Mouse (Mus musculus): Measurements from ENCODE around the gene Endod1.
A peak's percentile ranks its signal among the peaks of the same experiment; 100 is the strongest.
"Not testable (repeated sequence)": the region's sequence is repeated elsewhere in the genome, so short reads cannot be mapped to it uniquely, and the experiment has no call there.

Endod1 gene

GRCm38 (mm10) chr9:14379769-14380385, 1.4 kb downstream of the Endod1 start:
- no peak for DNase-seq

- no peak for DNase-seq
These were observed 3.2 kb downstream of the Endod1 start for GRCm38 (mm10) chr9:14378151-14378550.

DNA sequence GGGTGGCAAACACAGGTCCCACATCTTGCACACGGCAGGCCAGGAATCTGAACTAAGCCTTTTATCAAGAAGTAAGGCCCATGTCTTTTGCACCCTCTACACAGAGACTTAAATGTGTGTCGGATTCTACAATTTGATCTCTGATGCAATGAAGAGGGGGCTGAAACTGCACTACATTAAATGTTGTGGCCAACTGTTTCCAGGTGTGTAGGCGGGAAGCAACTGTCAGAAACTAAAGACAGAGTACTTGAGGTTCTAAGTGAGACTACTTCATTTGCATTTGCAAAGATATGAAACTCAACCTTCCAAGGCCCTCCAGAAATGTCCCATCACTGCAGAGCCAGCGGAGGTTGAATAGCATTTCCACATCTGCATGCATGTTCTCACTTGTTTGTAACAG, 5.2 kb downstream of the Endod1 start:
- DNase-seq = no peak

GRCm38 (mm10) chr9:14372440-14372839, 8.9 kb downstream of the Endod1 start:
- DNase-seq = no peak

- DNase-seq = no peak
These were observed 12.0 kb downstream of the Endod1 start for GRCm38 (mm10) chr9:14369271-14369670.

- DNase-seq = no peak
These were observed 13.5 kb downstream of the Endod1 start for GRCm38 (mm10) chr9:14367850-14368249.

GRCm38 (mm10) chr9:14365481-14366125, 15.7 kb downstream of the Endod1 start:
- no peak for DNase-seq

GRCm38 (mm10) chr9:14364719-14365118, 16.6 kb downstream of the Endod1 start:
- DNase-seq = no peak

DNA sequence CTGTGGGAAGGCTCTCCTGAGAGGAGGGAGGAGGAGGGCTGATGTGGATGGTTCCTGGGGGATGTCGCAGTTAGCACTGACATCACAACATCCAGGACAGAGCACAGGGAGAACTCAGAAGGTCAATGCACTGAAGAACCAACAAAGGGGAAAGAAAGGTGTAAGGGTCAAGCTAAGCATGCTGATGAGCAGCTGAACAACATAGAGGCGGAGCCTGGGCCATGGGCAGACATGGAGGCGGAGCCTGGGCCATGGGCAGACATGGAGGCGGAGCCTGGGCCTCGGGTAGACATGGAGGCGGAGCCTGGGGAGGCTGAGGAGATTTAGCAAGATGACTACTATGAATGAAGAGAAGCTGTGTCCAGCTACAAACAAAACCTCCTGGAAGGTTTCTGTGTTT, 17.8 kb downstream of the Endod1 start:
- no peak for DNase-seq

GRCm38 (mm10) chr9:14362068-14362768, 19.1 kb downstream of the Endod1 start:
- DNase-seq = no peak

- DNase-seq = peak in 1 of 2 experiments; percentile 31
These were observed 24.3 kb downstream of the Endod1 start for GRCm38 (mm10) chr9:14357033-14357432.

DNA sequence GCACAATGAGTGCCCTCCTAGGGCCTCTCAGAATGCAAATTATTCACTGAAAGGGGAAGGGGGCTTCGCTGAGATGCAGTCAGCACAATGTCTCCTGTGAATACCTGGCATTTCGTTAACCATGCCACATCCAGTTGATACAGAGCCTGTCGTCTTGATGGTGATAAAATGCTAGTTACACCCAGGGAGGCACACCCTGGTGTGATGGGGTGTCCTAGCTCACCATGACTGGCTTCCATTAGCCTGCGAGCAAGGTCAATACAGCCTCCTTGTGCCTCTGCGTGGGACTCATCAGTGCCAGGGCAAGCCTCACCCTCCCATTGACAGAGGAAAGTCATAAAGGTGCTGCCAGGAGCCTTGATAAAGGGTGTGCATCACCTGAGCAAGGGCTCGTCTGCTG, 26.5 kb downstream of the Endod1 start:
- DNase-seq = no peak

- DNase-seq = no peak
These were observed 29.0 kb downstream of the Endod1 start for GRCm38 (mm10) chr9:14352337-14352736.

GRCm38 (mm10) chr9:14350787-14351186, 30.5 kb downstream of the Endod1 start:
- no peak for DNase-seq

GRCm38 (mm10) chr9:14349380-14349779, 31.9 kb downstream of the Endod1 start:
- DNase-seq = no peak

DNA sequence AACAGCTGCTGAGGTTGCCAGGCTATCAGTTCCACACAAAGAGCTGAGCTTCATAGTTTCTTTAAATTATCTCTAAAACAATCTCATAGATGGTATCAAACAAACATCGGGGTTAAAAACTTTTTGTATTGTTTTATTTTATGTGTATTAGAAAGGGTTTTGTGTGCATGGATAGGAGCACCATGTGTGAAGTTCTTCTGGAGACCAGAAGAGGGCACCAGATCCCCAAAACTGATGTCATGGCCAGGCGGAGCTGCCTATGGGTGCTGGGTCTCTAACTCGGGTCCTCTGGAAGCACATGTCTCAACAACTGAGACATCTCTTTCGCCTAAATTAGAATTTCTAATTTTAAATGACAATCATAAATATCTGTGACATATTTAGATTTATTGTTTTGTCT, 32.9 kb downstream of the Endod1 start:
- peak; percentile 21 to 37 for DNase-seq

DNA sequence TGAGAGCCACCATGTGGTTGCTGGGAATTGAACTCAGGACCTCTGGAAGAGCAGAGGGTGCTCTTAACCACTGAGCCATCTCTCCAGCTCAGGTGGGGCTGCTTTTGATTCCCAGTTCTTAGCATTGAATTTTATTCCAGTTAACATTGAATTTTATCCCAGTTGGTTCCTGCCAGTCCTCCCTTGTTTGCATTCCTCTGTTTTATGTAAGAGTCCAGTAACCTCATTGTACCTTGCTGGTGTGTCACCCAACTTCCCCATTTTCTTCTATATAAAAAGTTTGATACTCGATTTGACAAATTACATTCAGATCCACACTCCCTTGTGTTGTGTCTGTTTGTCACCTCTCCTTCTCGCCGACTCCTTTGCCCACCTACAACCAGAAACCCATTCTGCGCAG, 35.4 kb downstream of the Endod1 start:
- DNase-seq = not testable (repeated sequence)

DNA sequence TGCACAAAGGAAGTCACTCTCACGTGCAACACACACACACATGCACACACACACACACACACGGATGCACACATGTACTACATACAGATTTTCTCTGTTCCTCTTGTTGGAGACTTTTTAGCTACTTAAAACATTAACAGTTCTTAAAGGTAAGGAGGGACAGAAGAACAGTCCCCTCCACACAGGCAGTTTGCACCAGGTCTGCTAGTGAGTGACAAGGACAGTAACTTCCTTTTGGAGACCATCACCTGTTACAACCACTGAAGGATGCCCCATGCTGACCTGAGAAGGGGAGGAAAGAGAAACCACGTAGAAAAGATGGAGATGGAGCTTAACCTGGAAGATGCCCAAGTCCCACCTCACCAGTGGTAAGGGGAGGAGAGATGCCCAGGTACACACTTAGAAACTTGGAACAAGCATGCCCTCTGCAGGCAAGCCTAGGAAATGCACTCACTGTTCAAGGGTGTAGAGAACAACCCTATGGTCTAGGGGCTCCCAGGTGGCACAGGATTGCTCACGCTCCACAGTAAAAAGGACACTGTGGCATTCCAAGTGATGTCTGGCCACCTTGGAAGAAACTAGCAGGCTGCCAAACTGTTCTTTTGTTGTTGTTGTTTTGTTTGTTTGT, 39.2 kb downstream of the Endod1 start:
- peak; percentile 88 to 93 for DNase-seq

DNA sequence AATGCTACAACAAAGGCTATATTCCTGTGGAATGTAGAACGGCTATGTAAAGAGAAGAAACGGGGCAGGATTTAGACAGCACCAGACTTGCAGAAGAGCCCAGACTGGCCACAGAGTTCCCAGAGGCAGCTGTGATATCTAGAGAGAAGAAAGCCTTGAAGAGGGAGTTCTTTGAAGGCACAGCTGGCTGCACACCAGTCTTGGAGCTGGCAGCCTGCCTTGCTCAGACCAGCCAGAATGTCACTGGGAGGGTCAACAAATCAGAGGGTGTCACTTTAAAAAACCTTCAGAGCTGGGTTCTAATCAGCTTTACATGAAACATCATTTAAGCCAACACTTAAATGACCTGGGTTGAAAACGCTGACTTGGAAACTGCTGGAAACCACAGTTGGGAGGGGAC, 42.6 kb downstream of the Endod1 start:
- DNase-seq = no peak

DNA sequence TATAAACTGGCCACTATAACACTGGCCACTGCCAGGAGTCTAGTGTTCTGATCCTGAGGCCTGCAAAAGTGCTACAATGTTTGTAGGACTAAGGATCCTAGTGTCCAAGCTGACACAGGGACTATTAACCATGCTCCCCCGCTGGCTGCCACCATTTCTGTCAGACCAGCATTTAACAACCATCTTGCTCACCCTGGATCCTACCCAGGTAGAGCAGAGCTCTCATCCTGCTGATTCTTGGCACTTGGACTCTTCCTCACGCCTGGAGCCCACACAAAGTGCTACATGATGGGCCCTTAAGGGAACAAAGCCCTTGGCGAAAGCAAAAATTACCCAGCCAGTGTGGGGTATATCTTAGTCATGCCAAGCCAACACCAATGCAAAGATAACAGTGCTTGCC, 44.4 kb downstream of the Endod1 start:
- DNase-seq = peak; percentile 50 to 68

DNA sequence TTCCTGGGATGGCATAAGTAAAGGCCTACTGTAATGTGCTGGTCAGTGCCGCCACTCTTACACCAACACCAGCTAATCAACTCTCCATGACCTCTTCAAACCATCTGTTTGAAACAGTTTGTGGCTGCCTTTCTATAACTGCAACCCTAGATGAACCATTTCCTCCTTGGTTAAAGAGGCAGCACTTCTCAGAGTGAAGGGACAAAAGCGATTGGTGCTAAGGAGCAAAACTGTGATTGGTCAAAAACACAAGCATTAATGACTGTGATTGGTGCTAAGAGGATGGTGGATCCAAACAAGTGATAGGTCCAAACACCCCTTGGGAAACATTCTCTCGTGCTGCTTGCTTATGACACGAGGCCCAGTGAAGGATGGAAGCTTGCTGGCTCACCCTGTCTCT, 45.5 kb downstream of the Endod1 start:
- no peak for DNase-seq

DNA sequence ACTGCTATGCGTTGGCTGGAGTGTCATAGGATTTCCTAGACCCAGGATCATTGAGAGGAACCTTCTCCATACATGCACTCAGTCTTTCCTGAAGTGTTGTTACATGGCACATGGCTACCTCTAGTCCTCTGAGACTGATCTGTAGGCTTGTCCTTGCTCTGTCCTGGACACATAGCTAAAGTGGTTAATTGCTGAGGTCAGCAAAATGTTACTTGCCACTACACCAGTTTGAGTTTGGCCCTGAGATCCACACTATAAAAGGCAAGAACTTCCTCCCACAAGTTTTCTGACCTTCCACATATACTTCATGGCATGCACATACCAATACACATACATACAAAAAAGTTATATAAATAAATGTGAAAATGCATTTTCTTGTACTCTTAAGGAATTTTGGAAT, 64.7 kb downstream of the Endod1 start:
- no peak for DNase-seq

DNA sequence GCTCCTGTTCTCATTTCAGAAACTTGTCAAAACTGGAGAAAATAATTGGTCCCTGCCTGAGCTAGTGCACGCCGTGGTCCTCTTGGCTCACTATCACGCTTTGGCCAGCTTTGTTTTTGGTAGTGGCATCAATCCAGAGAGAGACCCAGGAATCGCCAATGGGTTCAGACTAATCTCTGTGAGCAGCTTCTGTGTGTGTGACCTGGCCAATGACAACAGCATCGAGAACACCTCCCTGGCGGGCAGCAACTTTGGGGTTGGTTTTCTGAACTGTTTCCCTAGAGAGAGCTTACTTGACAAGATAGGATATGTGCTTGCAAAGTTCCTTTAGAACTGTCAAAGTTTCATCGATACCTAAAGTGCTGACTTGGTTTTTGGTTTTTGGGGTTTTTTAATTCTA, 66.8 kb downstream of the Endod1 start:
- peak in 1 of 2 experiments; percentile 24 for DNase-seq

GRCm38 (mm10) chr9:14313968-14314367, 67.3 kb downstream of the Endod1 start:
- no peak for DNase-seq

Data from cerebellum, postnatal 14 days (tissue).